Mouse (Mus musculus): ENCODE measurements around the gene Snrpa. TPM values are rescaled to one million over a fixed set of nuclear protein-coding genes. Genes with fewer than 3 reads are reported as not detected.

The Snrpa gene
- polyA plus RNA-seq, 1 experiment from 2014 or later, result 163 TPM

- H3K9ac ChIP-seq, result no peak overlapping the region
- H3K4me2 ChIP-seq, result no peak overlapping the region
- H3K4me3 ChIP-seq, result no peak overlapping the region
- no peaks in the 10 kb centered on the region for H3K9me3 ChIP-seq (replicated peaks)
- ATAC-seq, result no peak
- H3K4me1 ChIP-seq, result peaks cover 30% of the 10 kb centered on the region
- H3K27ac ChIP-seq, result no peak overlapping the region; the same call in 1 of the 2 replicates
- H3K36me3 ChIP-seq, result peaks cover 44% of the 10 kb centered on the region
- 80% methylated on average over 8 of the region's 8 CpGs for WGBS (ENCODE audit: insufficient replicate concordance)
- H3K27me3 ChIP-seq (replicated peaks), result no peaks in the 10 kb centered on the region
Measured at GRCm38 (mm10) chr7:27197634-27198033, 1.6 kb upstream of the Snrpa start.

GRCm38 (mm10) chr7:27197136-27197535, 1.1 kb upstream of the Snrpa start:
- Histone ChIP-seq H3K4me2 (peak overlapping the region; percentile 87), H3K4me3 (no peak overlapping the region; the same call in 1 of the 2 replicates), H3K27ac (peak overlapping the region; percentile 84; the same call in 1 of the 2 replicates), H3K9ac (no peak overlapping the region; the same call in 1 of the 2 replicates), H3K9me3 (replicated peaks) (no peaks in the 10 kb centered on the region), H3K36me3 (peaks cover 44% of the 10 kb centered on the region), H3K4me1 (peaks cover 30% of the 10 kb centered on the region), H3K27me3 (replicated peaks) (no peaks in the 10 kb centered on the region)
- 43% methylated on average over 3 of the region's 3 CpGs for WGBS (ENCODE audit: insufficient replicate concordance)
- no peak for ATAC-seq

GRCm38 (mm10) chr7:27193731-27194130, 2.3 kb downstream of the Snrpa start:
- Histone ChIP-seq H3K27ac (no peak overlapping the region), H3K4me2 (peak overlapping the region; percentile 25; the same call in 1 of the 2 replicates), H3K4me1 (peaks cover 30% of the 10 kb centered on the region), H3K36me3 (peaks cover 65% of the 10 kb centered on the region), H3K27me3 (replicated peaks) (no peaks in the 10 kb centered on the region), H3K9ac (peak overlapping the region; percentile 10), H3K9me3 (replicated peaks) (no peaks in the 10 kb centered on the region), H3K4me3 (no peak overlapping the region)
- ATAC-seq, result no peak
- 72% methylated on average over 4 of the region's 4 CpGs for WGBS (ENCODE audit: insufficient replicate concordance)

- no peaks in the 10 kb centered on the region for H3K9me3 ChIP-seq (replicated peaks)
- H3K4me2 ChIP-seq, result no peak overlapping the region
- no peak for ATAC-seq
- peaks cover 69% of the 10 kb centered on the region for H3K36me3 ChIP-seq
- WGBS (ENCODE audit: insufficient replicate concordance), result 83% methylated on average over 5 of the region's 5 CpGs
- H3K27me3 ChIP-seq (replicated peaks), result no peaks in the 10 kb centered on the region
- H3K4me3 ChIP-seq, result no peak overlapping the region
- no peak overlapping the region for H3K27ac ChIP-seq
- H3K4me1 ChIP-seq, result peaks cover 30% of the 10 kb centered on the region
- H3K9ac ChIP-seq, result no peak overlapping the region
Measured at GRCm38 (mm10) chr7:27192434-27192833, 3.6 kb downstream of the Snrpa start.

- no peaks in the 10 kb centered on the region for H3K9me3 ChIP-seq (replicated peaks)
- WGBS (ENCODE audit: insufficient replicate concordance), result 91% methylated on average over 10 of the region's 10 CpGs
- no peak overlapping the region for H3K27ac ChIP-seq
- no peak overlapping the region for H3K9ac ChIP-seq
- no peak overlapping the region for H3K4me2 ChIP-seq
- H3K27me3 ChIP-seq (replicated peaks), result no peaks in the 10 kb centered on the region
- peaks cover 97% of the 10 kb centered on the region for H3K36me3 ChIP-seq
- peaks cover 9% of the 10 kb centered on the region for H3K4me1 ChIP-seq
- peak; percentile 15; the same call in 1 of the 2 replicates for ATAC-seq
- no peak overlapping the region for H3K4me3 ChIP-seq
Measured at GRCm38 (mm10) chr7:27189271-27189931, 6.7 kb downstream of the Snrpa start.

GRCm38 (mm10) chr7:27185986-27186385, 10.1 kb downstream of the Snrpa start:
- H3K36me3 ChIP-seq, result peaks cover 83% of the 10 kb centered on the region

GRCm38 (mm10) chr7:27184964-27185363, 11.1 kb downstream of the Snrpa start:
- 25% methylated on average over 3 of the region's 3 CpGs for WGBS (ENCODE audit: insufficient replicate concordance)
- no peaks in the 10 kb centered on the region for H3K9me3 ChIP-seq (replicated peaks)
- H3K4me2 ChIP-seq, result no peak overlapping the region
- H3K27ac ChIP-seq, result no peak overlapping the region
- no peak overlapping the region for H3K4me3 ChIP-seq
- H3K9ac ChIP-seq, result no peak overlapping the region
- H3K4me1 ChIP-seq, result peaks cover 5% of the 10 kb centered on the region
- peaks cover 72% of the 10 kb centered on the region for H3K36me3 ChIP-seq
- no peaks in the 10 kb centered on the region for H3K27me3 ChIP-seq (replicated peaks)
- no peak for ATAC-seq

More at GRCm38 (mm10) chr7:27185986-27186385, 10.1 kb downstream of the Snrpa start:
- Histone ChIP-seq H3K9ac (no peak overlapping the region), H3K4me1 (no peaks in the 10 kb centered on the region), H3K4me3 (no peak overlapping the region), H3K27ac (no peak overlapping the region), H3K4me2 (no peak overlapping the region), H3K27me3 (replicated peaks) (no peaks in the 10 kb centered on the region), H3K9me3 (replicated peaks) (no peaks in the 10 kb centered on the region)
- WGBS (ENCODE audit: insufficient replicate concordance), result 67% methylated on average over 5 of the region's 5 CpGs
- no peak for ATAC-seq

- Histone ChIP-seq H3K36me3 (peaks cover 48% of the 10 kb centered on the region), H3K9me3 (replicated peaks) (no peaks in the 10 kb centered on the region), H3K4me3 (no peak overlapping the region), H3K27me3 (replicated peaks) (no peaks in the 10 kb centered on the region), H3K27ac (no peak overlapping the region), H3K4me1 (peaks cover 22% of the 10 kb centered on the region), H3K9ac (no peak overlapping the region), H3K4me2 (no peak overlapping the region)
- WGBS (ENCODE audit: insufficient replicate concordance), result 74% methylated on average over 1 of the region's 1 CpGs
- no peak for ATAC-seq
Measured at GRCm38 (mm10) chr7:27182498-27182897, 13.6 kb downstream of the Snrpa start.

- 0 out of 2 replicates have a peak within 1 kb of the TSS, but pooled peaks have one; percentile 66 for H3K27ac ChIP-seq
Measured at GRCm38 (mm10) chr7:27180837-27181695, 15.0 kb downstream of the Snrpa start, which contains the start of the genes Gm21983 and Mia. Gene Gm21983 (minus strand): TSS chr7:27181086. Gene Mia (minus strand): TSS chr7:27181157.

GRCm38 (mm10) chr7:27180036-27180435, 16.0 kb downstream of the Snrpa start:
- H3K27me3 ChIP-seq (replicated peaks), result no peaks in the 10 kb centered on the region
- H3K9me3 ChIP-seq (replicated peaks), result no peaks in the 10 kb centered on the region
- peaks cover 23% of the 10 kb centered on the region for H3K4me1 ChIP-seq
- WGBS (ENCODE audit: insufficient replicate concordance), result 77% methylated on average over 5 of the region's 5 CpGs
- no peak overlapping the region for H3K9ac ChIP-seq
- ATAC-seq, result no peak
- 0 out of 2 replicates have a peak overlapping the region, but pooled peaks have one; percentile 66 for H3K27ac ChIP-seq
- H3K4me2 ChIP-seq, result no peak overlapping the region
- peaks cover 30% of the 10 kb centered on the region for H3K36me3 ChIP-seq
- no peak overlapping the region for H3K4me3 ChIP-seq

More at GRCm38 (mm10) chr7:27180837-27181695, 15.0 kb downstream of the Snrpa start, which contains the start of the genes Gm21983 and Mia:
- no peak within 1 kb of the TSS for H3K9ac ChIP-seq
- no peaks in the 10 kb centered on the region for H3K27me3 ChIP-seq (replicated peaks)
- H3K4me2 ChIP-seq, result no peak within 1 kb of the TSS
- H3K36me3 ChIP-seq, result peaks cover 33% of the 10 kb centered on the region
- ATAC-seq, result no peak
- H3K4me3 ChIP-seq, result no peak within 1 kb of the TSS
- peaks cover 23% of the 10 kb centered on the region for H3K4me1 ChIP-seq
- H3K9me3 ChIP-seq (replicated peaks), result no peaks in the 10 kb centered on the region
- 68% methylated on average over 14 of the region's 14 CpGs for WGBS (ENCODE audit: insufficient replicate concordance)

GRCm38 (mm10) chr7:27179217-27179918, 16.7 kb downstream of the Snrpa start:
- H3K4me1 ChIP-seq, result peaks cover 27% of the 10 kb centered on the region
- no peaks in the 10 kb centered on the region for H3K27me3 ChIP-seq (replicated peaks)
- no peaks in the 10 kb centered on the region for H3K9me3 ChIP-seq (replicated peaks)
- H3K4me2 ChIP-seq, result peak overlapping the region; percentile 81
- H3K27ac ChIP-seq, result peak overlapping the region; percentile 66
- peak overlapping the region; percentile 53; the same call in 1 of the 2 replicates for H3K9ac ChIP-seq
- ATAC-seq, result no peak
- peak overlapping the region; percentile 74 for H3K4me3 ChIP-seq
- peaks cover 30% of the 10 kb centered on the region for H3K36me3 ChIP-seq
- WGBS (ENCODE audit: insufficient replicate concordance), result 43% methylated on average over 16 of the region's 16 CpGs

Data from liver, embryonic 12.5 days (tissue).